Mouse (Mus musculus) liver, embryonic 14.5 days (tissue): ENCODE measurements around the gene Nr5a1.

Source experiments
- CTCF ChIP-seq: IDR thresholded peaks from 2 replicates; pipeline ENCODE4 v1.5.1; 2016; ENCODE audit warnings: antibody characterized with exemption, low read depth, control low read depth
- EP300 ChIP-seq: IDR thresholded peaks from 2 replicates; pipeline ENCODE4 v1.6.1; 2016; ENCODE audit warnings: antibody characterized with exemption, low read depth

DNA sequence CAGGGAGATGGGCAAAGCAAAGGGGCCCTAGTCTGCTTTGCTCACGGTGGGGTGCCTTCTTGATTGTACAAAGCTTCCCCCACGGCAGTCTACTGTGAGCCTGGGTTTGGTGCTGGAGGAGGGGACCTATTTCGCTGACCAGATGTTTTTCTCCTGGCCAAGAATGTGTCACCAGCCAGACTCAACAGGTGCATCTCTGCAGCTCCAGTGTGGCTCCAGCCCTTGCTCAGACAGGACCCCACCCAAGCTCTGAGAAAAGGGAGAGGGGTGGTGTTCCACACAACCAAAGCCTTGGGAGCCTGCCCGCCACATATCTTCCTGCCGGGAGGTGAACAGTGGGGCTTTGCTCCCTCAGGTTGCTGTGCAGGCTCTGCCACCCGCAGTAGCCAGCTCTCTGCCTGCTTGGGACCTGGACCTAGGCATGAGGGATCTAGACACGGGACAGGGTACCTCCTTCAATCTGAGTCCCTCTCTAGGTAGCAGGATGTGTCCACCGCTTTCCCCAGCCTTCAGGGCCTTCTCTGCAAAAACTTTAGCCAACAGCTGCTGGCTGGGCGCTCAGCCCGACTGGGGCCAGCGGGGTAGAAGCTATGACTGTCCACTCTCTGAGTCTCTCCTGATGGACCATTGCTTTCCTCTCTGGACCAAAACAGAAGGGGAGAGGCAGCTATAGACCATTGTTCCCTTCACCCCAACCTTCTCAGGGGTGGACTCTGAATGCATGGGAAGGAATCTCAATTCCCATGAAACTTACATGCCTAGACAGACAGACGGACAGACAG, 5.2 kb downstream of the Nr5a1 start:
- no peak for TF ChIP-seq CTCF
- no peak for TF ChIP-seq EP300
